Mouse (Mus musculus): Measurements from ENCODE around the gene Cerk.
A peak's percentile ranks its signal among the peaks of the same experiment; 100 is the strongest.

DNA sequence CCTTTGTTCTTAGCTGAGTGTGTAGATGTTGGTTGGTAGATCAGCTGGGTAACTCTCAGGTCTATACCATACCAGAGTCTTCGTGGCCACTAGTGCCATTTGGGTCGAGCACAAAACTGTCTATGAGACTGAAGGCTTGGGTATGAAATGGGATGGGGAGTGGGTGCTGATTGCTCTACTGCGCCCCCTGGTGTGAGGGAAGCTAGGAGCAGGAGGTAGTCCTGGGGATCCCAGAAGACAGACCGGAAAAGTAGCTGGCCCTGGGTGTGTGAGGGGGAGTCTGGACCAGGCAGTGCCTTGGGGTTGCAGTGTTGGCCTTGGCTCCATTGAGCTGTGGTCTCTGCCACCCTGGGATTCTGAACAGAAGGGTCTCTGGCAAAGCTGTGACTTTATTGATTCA is 48.3 kb downstream of the Cerk start:
- TF ChIP-seq CTCF (IDR thresholded peaks at IDR 0.05; ENCODE audit: insufficient read depth, low read length) = peak; percentile 73
- no peak for TF ChIP-seq POLR2A (IDR thresholded peaks at IDR 0.05; ENCODE audit: borderline replicate concordance, extremely low read depth, low read depth, low read length)

All from lung, adult 2 months (tissue).